Mouse (Mus musculus): ENCODE measurements around the gene Kctd2. TPM values are rescaled to one million over a fixed set of nuclear protein-coding genes. Genes with fewer than 3 reads are reported as not detected.
"Not testable (repeated sequence)": the region's sequence is repeated elsewhere in the genome, so short reads cannot be mapped to it uniquely, and the experiment has no call there.

Gene Kctd2
- polyA plus RNA-seq, 1 experiment from 2014 or later = 4.8 TPM

DNA sequence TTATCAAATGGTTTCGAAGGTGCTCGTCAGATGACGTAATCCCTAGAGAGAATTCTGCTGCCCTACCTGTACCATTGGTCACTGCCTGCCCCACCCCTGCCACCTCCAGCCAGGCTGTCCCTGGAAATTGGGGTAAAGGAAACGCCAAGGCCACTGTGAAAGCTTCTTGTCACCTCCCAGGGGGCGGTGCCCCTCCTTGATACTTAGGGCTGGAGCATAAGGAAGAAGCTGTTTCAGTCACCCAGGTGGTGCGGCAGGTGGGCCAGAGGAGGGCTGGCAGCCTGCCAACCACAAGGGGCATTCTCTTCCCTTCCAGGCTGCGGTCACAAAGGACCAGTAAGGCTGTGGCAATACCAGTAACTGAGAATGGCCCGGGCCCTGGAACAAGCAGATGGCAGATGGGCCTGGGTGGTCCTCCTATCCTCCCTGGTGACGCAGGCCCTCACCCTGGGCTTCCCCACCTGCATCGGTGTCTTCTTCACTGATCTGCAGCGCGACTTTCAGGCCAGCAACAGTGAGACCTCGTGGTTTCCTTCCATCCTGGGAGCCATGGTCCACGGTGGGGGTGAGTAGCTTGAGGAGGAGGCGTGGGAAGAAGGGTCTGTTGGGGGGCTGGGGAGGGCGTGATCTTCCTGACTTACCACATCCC lies 42.4 kb downstream of the Kctd2 start, which contains the start of gene Slc16a5:
Slc16a5 (plus strand) TSS at position 232 of the 649 bp plus-strand sequence.
- Histone ChIP-seq H3K9ac (replicated peaks; ENCODE audit: low read length) (peak within 1 kb of the TSS; percentile 39; the same call in 1 of the 2 replicates), H3K4me2 (replicated peaks; ENCODE audit: low read depth, low read length) (peak within 1 kb of the TSS; percentile 38), H3K4me1 (ENCODE audit: insufficient read depth, low read length) (peaks cover 2% of the 10 kb centered on the region; the same call in 1 of the 2 replicates), H3K36me3 (ENCODE audit: insufficient read depth, low read length) (no peaks in the 10 kb centered on the region), H3K27me3 (ENCODE audit: insufficient read depth, low read length) (no peaks in the 10 kb centered on the region), H3K27ac (ENCODE audit: low read length) (peak within 1 kb of the TSS; percentile 66; the same call in 1 of the 2 replicates), H3K9me3 (ENCODE audit: low read length) (no peaks in the 10 kb centered on the region), H3K4me3 (ENCODE audit: low read length) (peak within 1 kb of the TSS; percentile 28)
- 0 out of 2 replicates have a peak, but pooled peaks have one; percentile 35 for ATAC-seq (ENCODE audit: low FRiP score, low TSS enrichment)
- WGBS = 64% methylated on average over 16 of the region's 16 CpGs

DNA sequence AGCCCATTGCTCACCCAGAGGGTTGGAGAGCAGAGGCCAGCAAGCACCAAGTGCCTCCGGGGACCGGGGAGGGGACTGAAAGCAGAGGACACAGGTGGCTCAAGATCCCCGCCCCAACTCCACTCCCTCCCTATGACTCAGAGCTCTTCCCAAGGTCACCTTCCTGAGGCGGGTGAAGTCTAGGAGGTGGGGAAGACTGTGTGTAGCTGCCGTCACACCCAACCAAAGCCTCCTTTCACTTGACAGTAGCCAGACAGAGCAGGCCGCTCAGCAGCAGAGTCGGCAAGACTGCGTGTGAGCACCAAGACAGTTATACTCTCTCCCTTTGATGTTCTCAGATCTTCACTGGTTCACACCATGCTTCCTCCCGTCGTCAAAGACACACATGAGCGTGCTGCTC lies 43.5 kb downstream of the Kctd2 start:
- H3K4me2 ChIP-seq (replicated peaks; ENCODE audit: low read depth, low read length) = peak overlapping the region; percentile 38

DNA sequence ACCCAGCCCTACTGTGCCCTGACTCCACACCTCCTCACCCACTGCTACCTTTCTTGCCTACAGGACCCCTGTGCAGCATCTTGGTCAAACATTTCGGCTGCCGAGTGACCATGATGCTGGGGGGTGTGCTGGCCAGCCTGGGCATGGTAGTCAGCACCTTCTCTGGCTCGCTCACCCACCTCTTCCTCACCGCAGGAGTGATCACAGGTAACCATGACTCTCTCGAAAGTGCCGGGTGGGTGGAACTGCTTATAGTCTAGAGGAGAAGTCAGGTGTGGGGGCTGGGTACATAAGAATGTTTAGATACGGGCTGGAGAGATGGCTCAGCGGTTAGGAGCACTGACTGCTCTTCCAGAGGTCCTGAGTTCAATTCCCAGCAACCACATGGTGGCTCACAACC lies 44.9 kb downstream of the Kctd2 start:
- no peak for ATAC-seq (ENCODE audit: low FRiP score, low TSS enrichment)

More for the DNA sequence above, 43.5 kb downstream of the Kctd2 start:
- Histone ChIP-seq H3K9ac (replicated peaks; ENCODE audit: low read length) (peak overlapping the region; percentile 39; the same call in 1 of the 2 replicates), H3K4me3 (ENCODE audit: low read length) (peak overlapping the region; percentile 28), H3K9me3 (ENCODE audit: low read length) (no peaks in the 10 kb centered on the region), H3K4me1 (ENCODE audit: insufficient read depth, low read length) (peaks cover 3% of the 10 kb centered on the region; the same call in 1 of the 2 replicates), H3K27ac (ENCODE audit: low read length) (peak overlapping the region; percentile 66), H3K36me3 (ENCODE audit: insufficient read depth, low read length) (no peaks in the 10 kb centered on the region), H3K27me3 (ENCODE audit: insufficient read depth, low read length) (no peaks in the 10 kb centered on the region)
- WGBS = 59% methylated on average over 11 of the region's 11 CpGs
- no peak for ATAC-seq (ENCODE audit: low FRiP score, low TSS enrichment)

DNA sequence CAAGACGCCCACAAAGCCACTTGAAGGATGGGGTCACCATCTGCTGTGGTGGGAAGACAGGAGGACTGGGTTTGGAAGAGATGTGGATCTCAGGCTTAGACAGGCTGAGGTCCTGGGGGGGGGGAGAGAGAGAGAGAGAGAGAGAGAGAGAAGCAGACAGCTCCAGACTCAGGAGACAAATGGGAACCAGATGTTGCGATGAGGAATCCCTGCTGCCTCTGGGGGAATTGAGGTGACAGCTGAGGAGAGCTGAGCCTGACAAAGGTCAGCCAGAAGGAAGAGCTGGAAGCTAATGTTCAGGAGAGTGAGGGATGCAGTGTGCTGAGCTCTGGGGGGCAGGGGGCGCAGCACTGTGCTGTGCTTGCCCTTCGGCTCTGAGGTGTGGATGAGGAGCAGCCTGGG lies 47.3 kb downstream of the Kctd2 start:
- Histone ChIP-seq H3K27ac (ENCODE audit: low read length) (no peak overlapping the region), H3K9ac (replicated peaks; ENCODE audit: low read length) (no peak overlapping the region), H3K4me2 (replicated peaks; ENCODE audit: low read depth, low read length) (no peak overlapping the region), H3K36me3 (ENCODE audit: insufficient read depth, low read length) (0 out of 2 replicates have a peak, but pooled peaks cover 3% of the 10 kb centered on the region), H3K9me3 (ENCODE audit: low read length) (no peaks in the 10 kb centered on the region), H3K4me1 (ENCODE audit: insufficient read depth, low read length) (peaks cover 3% of the 10 kb centered on the region; the same call in 1 of the 2 replicates), H3K27me3 (ENCODE audit: insufficient read depth, low read length) (no peaks in the 10 kb centered on the region), H3K4me3 (ENCODE audit: low read length) (no peak overlapping the region)
- 15% methylated on average over 4 of the region's 4 CpGs for WGBS
- no peak for ATAC-seq (ENCODE audit: low FRiP score, low TSS enrichment)

More for the DNA sequence above, 44.9 kb downstream of the Kctd2 start:
- H3K4me3 ChIP-seq (ENCODE audit: low read length) = no peak overlapping the region
- 0 out of 2 replicates have a peak overlapping the region, but pooled peaks have one; percentile 38 for H3K4me2 ChIP-seq (replicated peaks; ENCODE audit: low read depth, low read length)
- H3K9ac ChIP-seq (replicated peaks; ENCODE audit: low read length) = no peak overlapping the region
- no peaks in the 10 kb centered on the region for H3K27me3 ChIP-seq (ENCODE audit: insufficient read depth, low read length)
- H3K27ac ChIP-seq (ENCODE audit: low read length) = no peak overlapping the region
- peaks cover 3% of the 10 kb centered on the region; the same call in 1 of the 2 replicates for H3K4me1 ChIP-seq (ENCODE audit: insufficient read depth, low read length)
- 79% methylated on average over 8 of the region's 8 CpGs for WGBS
- H3K36me3 ChIP-seq (ENCODE audit: insufficient read depth, low read length) = no peaks in the 10 kb centered on the region
- H3K9me3 ChIP-seq (ENCODE audit: low read length) = no peaks in the 10 kb centered on the region

DNA sequence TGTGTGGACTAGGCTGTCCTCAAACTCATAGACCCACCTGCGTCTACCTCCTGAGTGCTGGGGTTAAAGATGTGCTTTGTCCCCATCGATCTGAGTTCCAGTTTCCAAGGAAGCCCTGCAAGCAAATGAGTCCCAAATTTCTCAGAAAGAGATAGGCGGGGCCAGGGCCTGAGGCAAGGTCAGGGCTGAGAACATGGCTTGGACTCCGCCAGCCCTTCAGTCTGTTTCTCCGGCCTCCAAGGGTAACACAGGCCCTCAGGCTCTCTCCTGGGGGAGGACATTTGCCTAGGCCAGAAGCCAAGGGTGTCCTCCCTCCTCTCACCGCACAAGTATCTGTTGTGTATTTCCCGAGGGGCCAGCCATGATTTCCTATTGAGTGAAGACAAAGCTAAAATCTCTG lies 52.3 kb downstream of the Kctd2 start:
- WGBS = 83% methylated on average over 7 of the region's 7 CpGs
- no peak overlapping the region for H3K27ac ChIP-seq (ENCODE audit: low read length)
- no peak overlapping the region for H3K4me2 ChIP-seq (replicated peaks; ENCODE audit: low read depth, low read length)
- no peak overlapping the region for H3K9ac ChIP-seq (replicated peaks; ENCODE audit: low read length)
- H3K36me3 ChIP-seq (ENCODE audit: insufficient read depth, low read length) = 0 out of 2 replicates have a peak, but pooled peaks cover 3% of the 10 kb centered on the region
- no peak overlapping the region for H3K4me3 ChIP-seq (ENCODE audit: low read length)
- no peaks in the 10 kb centered on the region for H3K27me3 ChIP-seq (ENCODE audit: insufficient read depth, low read length)
- H3K9me3 ChIP-seq (ENCODE audit: low read length) = no peaks in the 10 kb centered on the region
- H3K4me1 ChIP-seq (ENCODE audit: insufficient read depth, low read length) = peaks cover 41% of the 10 kb centered on the region
- ATAC-seq (ENCODE audit: low FRiP score, low TSS enrichment) = no peak

DNA sequence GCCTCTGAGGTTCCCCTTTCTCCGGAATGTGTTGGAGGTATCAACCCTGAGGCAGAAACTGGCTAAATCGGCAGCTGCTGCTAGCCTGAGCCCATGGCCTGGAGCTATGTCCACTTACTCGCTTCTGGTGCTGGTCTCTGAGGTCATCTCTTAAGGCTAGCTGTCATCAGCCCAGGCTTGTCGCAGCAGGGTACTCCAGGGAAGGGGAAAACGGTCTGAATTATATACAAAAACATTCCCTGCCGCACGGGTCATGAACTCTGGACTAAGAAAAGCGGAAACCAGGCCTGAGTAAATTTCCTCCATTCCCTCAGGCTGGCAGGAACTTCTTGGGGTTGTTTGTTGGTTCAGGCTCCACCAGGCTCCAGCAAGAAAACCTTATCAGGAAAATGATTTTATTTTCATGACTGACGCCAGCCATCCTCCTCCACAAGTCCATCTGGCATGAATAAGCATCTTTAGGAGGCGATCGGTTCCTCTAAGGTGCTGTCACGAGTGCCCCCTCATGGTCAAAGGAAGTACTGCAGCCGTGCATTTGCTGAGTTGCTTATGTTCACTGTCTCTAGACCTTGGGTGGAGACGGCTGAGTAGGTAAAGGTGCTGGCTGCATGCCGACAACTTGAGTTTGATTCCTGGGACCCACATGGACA lies 53.8 kb downstream of the Kctd2 start:
- H3K36me3 ChIP-seq (ENCODE audit: insufficient read depth, low read length) = 0 out of 2 replicates have a peak, but pooled peaks cover 3% of the 10 kb centered on the region
- no peaks in the 10 kb centered on the region for H3K9me3 ChIP-seq (ENCODE audit: low read length)
- peaks cover 39% of the 10 kb centered on the region for H3K4me1 ChIP-seq (ENCODE audit: insufficient read depth, low read length)
- no peaks in the 10 kb centered on the region for H3K27me3 ChIP-seq (ENCODE audit: insufficient read depth, low read length)
- H3K4me3 ChIP-seq (ENCODE audit: low read length) = no peak overlapping the region
- peak overlapping the region; percentile 18 for H3K4me2 ChIP-seq (replicated peaks; ENCODE audit: low read depth, low read length)
- H3K9ac ChIP-seq (replicated peaks; ENCODE audit: low read length) = peak overlapping the region; percentile 7; the same call in 1 of the 2 replicates
- peak overlapping the region; percentile 84 for H3K27ac ChIP-seq (ENCODE audit: low read length)
- peak; percentile 33 for ATAC-seq (ENCODE audit: low FRiP score, low TSS enrichment)
- 6% methylated on average over 15 of the region's 15 CpGs for WGBS

DNA sequence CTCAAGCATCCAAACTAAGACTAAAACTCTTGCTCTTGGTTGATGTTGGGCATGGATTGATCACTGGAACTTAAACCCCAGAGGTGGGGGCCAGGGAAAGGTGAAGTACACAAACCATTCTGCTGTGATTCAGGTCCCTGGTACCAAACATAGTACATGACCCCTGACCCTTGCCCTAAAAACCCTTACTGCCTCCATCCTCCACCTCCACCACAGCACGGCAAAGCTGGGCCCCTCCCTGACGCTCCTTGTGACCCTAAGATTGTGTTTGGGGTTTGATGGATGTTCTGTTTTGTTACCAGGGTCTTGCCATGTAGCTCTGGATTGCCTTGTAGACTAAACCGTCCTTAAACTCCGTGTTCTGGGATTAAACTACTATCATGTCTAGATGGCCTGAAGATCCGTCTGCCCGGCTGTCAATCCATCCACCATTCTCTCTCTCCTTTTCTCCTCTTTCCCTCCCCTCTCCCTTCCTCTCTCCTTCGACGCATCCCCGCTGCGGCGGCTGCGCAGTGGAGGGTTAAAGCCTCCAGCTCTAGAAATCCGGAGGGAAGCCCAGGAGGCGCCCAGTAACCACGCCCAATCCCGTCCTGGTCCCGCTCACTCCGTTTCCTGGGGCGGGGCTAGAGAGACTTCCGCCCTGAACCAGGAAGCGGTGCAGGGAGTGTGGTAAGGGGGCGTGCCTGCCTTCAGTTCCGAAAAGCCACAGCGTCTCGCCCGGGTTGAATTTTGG lies 55.3 kb downstream of the Kctd2 start, which contains the start of gene Armc7:
Armc7 (plus strand) TSS at position 643 of the 733 bp plus-strand sequence.
- 1% methylated on average over 26 of the region's 26 CpGs for WGBS
- Histone ChIP-seq H3K27ac (ENCODE audit: low read length) (peak within 1 kb of the TSS; percentile 84), H3K27me3 (ENCODE audit: insufficient read depth, low read length) (no peaks in the 10 kb centered on the region), H3K9me3 (ENCODE audit: low read length) (no peaks in the 10 kb centered on the region), H3K9ac (replicated peaks; ENCODE audit: low read length) (peak within 1 kb of the TSS; percentile 78), H3K4me2 (replicated peaks; ENCODE audit: low read depth, low read length) (peak within 1 kb of the TSS; percentile 94), H3K36me3 (ENCODE audit: insufficient read depth, low read length) (peaks cover 5% of the 10 kb centered on the region; the same call in 1 of the 2 replicates), H3K4me3 (ENCODE audit: low read length) (peak within 1 kb of the TSS; percentile 96), H3K4me1 (ENCODE audit: insufficient read depth, low read length) (peaks cover 39% of the 10 kb centered on the region)
- peak; percentile 98 for ATAC-seq (ENCODE audit: low FRiP score, low TSS enrichment)

DNA sequence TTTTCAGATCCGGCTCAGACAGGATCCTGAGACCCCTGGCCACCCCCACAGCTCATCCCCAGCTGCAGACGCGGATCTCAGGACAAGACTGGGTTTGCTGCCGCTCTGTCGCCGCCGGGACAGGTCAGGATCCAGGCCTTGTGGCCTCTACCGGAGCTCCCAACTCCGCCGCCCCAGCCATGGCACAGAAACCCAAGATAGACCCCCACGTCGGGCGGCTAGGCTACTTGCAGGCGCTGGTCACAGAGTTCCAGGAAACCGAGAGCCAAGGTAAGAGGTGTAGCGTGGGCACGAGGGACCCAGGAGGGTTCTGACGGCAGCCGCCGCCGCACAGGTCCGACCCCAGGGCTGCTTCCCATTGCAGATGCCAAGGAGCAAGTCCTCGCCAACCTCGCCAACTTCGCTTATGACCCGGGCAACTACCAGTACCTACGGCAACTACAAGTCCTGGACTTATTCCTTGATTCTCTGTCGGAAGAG lies 55.9 kb downstream of the Kctd2 start:
- peak; percentile 1; the same call in 1 of the 2 replicates for ATAC-seq (ENCODE audit: low FRiP score, low TSS enrichment)
- no peaks in the 10 kb centered on the region for H3K27me3 ChIP-seq (ENCODE audit: insufficient read depth, low read length)
- H3K4me1 ChIP-seq (ENCODE audit: insufficient read depth, low read length) = peaks cover 39% of the 10 kb centered on the region
- peak overlapping the region; percentile 94 for H3K4me2 ChIP-seq (replicated peaks; ENCODE audit: low read depth, low read length)
- no peaks in the 10 kb centered on the region for H3K9me3 ChIP-seq (ENCODE audit: low read length)
- H3K36me3 ChIP-seq (ENCODE audit: insufficient read depth, low read length) = peaks cover 3% of the 10 kb centered on the region; the same call in 1 of the 2 replicates
- H3K4me3 ChIP-seq (ENCODE audit: low read length) = peak overlapping the region; percentile 96
- WGBS = 2% methylated on average over 28 of the region's 28 CpGs
- H3K27ac ChIP-seq (ENCODE audit: low read length) = peak overlapping the region; percentile 84; the same call in 1 of the 2 replicates
- H3K9ac ChIP-seq (replicated peaks; ENCODE audit: low read length) = peak overlapping the region; percentile 78

DNA sequence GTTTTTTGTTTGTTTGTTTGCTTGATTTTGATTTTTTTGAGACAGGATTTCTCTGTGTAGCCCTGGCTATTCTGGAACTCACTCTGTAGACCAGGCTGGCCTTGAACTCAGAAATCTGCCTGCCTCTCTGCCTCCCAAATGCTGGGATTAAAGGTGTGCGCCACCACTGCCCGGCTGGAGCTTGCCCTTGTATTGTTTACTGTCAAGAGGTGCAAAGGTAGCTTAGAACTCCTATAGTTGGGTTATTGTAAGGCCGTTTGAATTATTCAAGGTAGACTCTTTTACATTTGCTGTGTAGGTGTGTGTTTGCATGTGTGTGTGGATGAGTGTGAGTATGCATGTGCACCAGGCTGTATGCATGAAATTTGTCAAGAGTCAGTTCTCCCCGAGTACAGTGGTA lies 56.7 kb downstream of the Kctd2 start:
- peak overlapping the region; percentile 94 for H3K4me2 ChIP-seq (replicated peaks; ENCODE audit: low read depth, low read length)
- H3K27ac ChIP-seq (ENCODE audit: low read length); H3K9me3 ChIP-seq (ENCODE audit: low read length); H3K36me3 ChIP-seq (ENCODE audit: insufficient read depth, low read length); ATAC-seq (ENCODE audit: low FRiP score, low TSS enrichment); H3K27me3 ChIP-seq (ENCODE audit: insufficient read depth, low read length): not testable (repeated sequence)
- 81% methylated on average over 4 of the region's 4 CpGs for WGBS
- peak overlapping the region; percentile 78; the same call in 1 of the 2 replicates for H3K9ac ChIP-seq (replicated peaks; ENCODE audit: low read length)
- peak overlapping the region; percentile 96; the same call in 1 of the 2 replicates for H3K4me3 ChIP-seq (ENCODE audit: low read length)
- H3K4me1 ChIP-seq (ENCODE audit: insufficient read depth, low read length) = peaks cover 39% of the 10 kb centered on the region
